Mouse (Mus musculus) G1E (cell line): ENCODE measurements around the gene Hist1h2bg.
"Not testable (repeated sequence)": the region's sequence is repeated elsewhere in the genome, so short reads cannot be mapped to it uniquely, and the experiment has no call there.

Source experiments
- CTCF ChIP-seq: IDR thresholded peaks from 2 replicates; pipeline ENCODE4 v1.5.1; 2012; ENCODE audit warnings: low read depth, low read length, inconsistent platforms, mixed read lengths
- GATA1 ChIP-seq: IDR thresholded peaks from 2 replicates; pipeline ENCODE4 v1.6.1; 2012; ENCODE audit warnings: borderline replicate concordance, low read length, inconsistent platforms, mixed read lengths
- GATA2 ChIP-seq: IDR thresholded peaks from 2 replicates; pipeline ENCODE4 v1.6.1; 2012; ENCODE audit warnings: low read depth, low read length, inconsistent platforms, borderline replicate concordance
- POLR2AphosphoS5 ChIP-seq: IDR thresholded peaks from 2 replicates; pipeline ENCODE4 v1.6.1; 2012; ENCODE audit warnings: low read depth, low read length, inconsistent platforms; ENCODE audit not compliant: insufficient replicate concordance
- TAL1 ChIP-seq: conservative IDR thresholded peaks from 2 replicates; pipeline ENCODE4 v1.6.1; 2012; ENCODE audit warnings: low read depth, low read length, inconsistent platforms, mixed read lengths

GRCm38 (mm10) chr13:23570261-23571021 is 755 bp upstream of the Hist1h2bg start:
- TF ChIP-seq CTCF, GATA1, TAL1, GATA2: not testable (repeated sequence)
- peak; percentile 99 for TF ChIP-seq POLR2AphosphoS5
